10 mouse cellular contexts compared by ENCODE assay signal in genomic region chr9:106353779-106354178, GRCm38 (mm10). TPM values are rescaled to one million over a fixed set of nuclear protein-coding genes. Genes with fewer than 3 reads are reported as not detected.
DNase-seq lines count a peak whose midpoint lies in the region; ATAC-seq and TF ChIP-seq lines count a peak whose summit lies in the region.
"Had no signal": no experiment of that assay in that cellular context is flagged by ENCODE, and none has a peak within 500 bp of the region (broad histone marks: within the 10 kb centered on the region; RNA-seq: fewer than 3 reads in every experiment).

No protein-coding gene starts in this region.

- H3K27me3 ChIP-seq in lung, embryonic 15.5 days = no peaks in the 10 kb centered on the region
- no peaks in the 10 kb centered on the region for H3K27me3 ChIP-seq in liver, embryonic 13.5 days

- H3K27ac ChIP-seq in gastrocnemius, adult 2 months = peak overlapping the region; percentile 6; the same call in 1 of the 2 replicates
- H3K27ac ChIP-seq in lung, embryonic 15.5 days = peak overlapping the region; percentile 8; the same call in 1 of the 2 replicates
- H3K27ac ChIP-seq in brown adipose tissue, adult 24 weeks (replicated peaks; ENCODE audit: low read depth, low read length) = peak overlapping the region; percentile 23; the same call in 1 of the 2 replicates
- H3K27ac ChIP-seq in liver, embryonic 13.5 days = peak overlapping the region; percentile 34; the same call in 1 of the 2 replicates
- H3K27ac ChIP-seq: layer of hippocampus, adult 2 months had no signal

- WGBS in lung, embryonic 15.5 days = 30% methylated on average over 6 of the region's 6 CpGs
- 27% methylated on average over 6 of the region's 6 CpGs for WGBS in liver, embryonic 13.5 days (ENCODE audit: insufficient replicate concordance)

- H3K4me1 ChIP-seq in lung, embryonic 15.5 days = peaks cover 27% of the 10 kb centered on the region
- peaks cover 18% of the 10 kb centered on the region for H3K4me1 ChIP-seq in brown adipose tissue, adult 24 weeks (ENCODE audit: control insufficient read depth, insufficient read depth, insufficient read length, low read length)
- H3K4me1 ChIP-seq in liver, embryonic 13.5 days (replicated peaks) = peaks cover 30% of the 10 kb centered on the region

- H3K9ac ChIP-seq in lung, embryonic 15.5 days = no peak overlapping the region
- H3K9ac ChIP-seq in liver, embryonic 13.5 days = no peak overlapping the region

- no peaks in the 10 kb centered on the region for H3K9me3 ChIP-seq in lung, embryonic 15.5 days
- H3K9me3 ChIP-seq in liver, embryonic 13.5 days (replicated peaks) = no peaks in the 10 kb centered on the region

- no peak for ATAC-seq in lung, embryonic 15.5 days (ENCODE audit: borderline replicate concordance, extremely low read depth, low FRiP score, low TSS enrichment)
- ATAC-seq in liver, embryonic 13.5 days (ENCODE audit: low read depth) = no peak

- H3K4me3 ChIP-seq in gastrocnemius, adult 2 months = no peak overlapping the region
- no peak overlapping the region for H3K4me3 ChIP-seq in lung, embryonic 15.5 days
- H3K4me3 ChIP-seq in brown adipose tissue, adult 24 weeks (ENCODE audit: insufficient read depth, low read depth, low read length) = no peak overlapping the region
- H3K4me3 ChIP-seq in liver, embryonic 13.5 days (replicated peaks) = no peak overlapping the region
- H3K4me3 ChIP-seq: layer of hippocampus, adult 2 months had no signal

- intact Hi-C loops in gastrocnemius, adult 2 months (cut with DNase I) = no loop called here

- no peak for DNase-seq in gastrocnemius, adult 2 months
- DNase-seq in gastrocnemius, postnatal 10 days = no peak
- no peak for DNase-seq in lung, postnatal 4 days
- DNase-seq in liver, embryonic 13.5 days = no peak
- no peak for DNase-seq in right cerebral cortex, postnatal 36 days (ENCODE audit: low spot score in 2 of 2)
- DNase-seq in neural tube, embryonic 10.5 days (ENCODE audit: extremely low spot score, low spot score) = no peak
- DNase-seq: cerebellum, adult 18-20 months had no signal

- TF ChIP-seq CTCF in gastrocnemius, adult 2 months (IDR thresholded peaks at IDR 0.05) = no peak

- no peaks in the 10 kb centered on the region for H3K36me3 ChIP-seq in lung, embryonic 15.5 days
- no peaks in the 10 kb centered on the region for H3K36me3 ChIP-seq in liver, embryonic 13.5 days

- H3K4me2 ChIP-seq in lung, embryonic 15.5 days = no peak overlapping the region
- no peak overlapping the region for H3K4me2 ChIP-seq in liver, embryonic 13.5 days

RNA-seq across cellular contexts. Expression of gene Dusp7, which starts 14.7 kb away (rescaled TPM):
- total RNA-seq in gastrocnemius, adult 2 months (2021) = 10 to 100 TPM; 26.6 to 34.6 TPM
- 10 to 100 TPM; 16.0 to 19.9 TPM for total RNA-seq in gastrocnemius, postnatal 10 days (2021)
- polyA plus RNA-seq in lung, embryonic 15.5 days (2015; fragmentation: Nextera tagmentation; extraction: Ambion mirVana) = 16.5 and 17.5 TPM in 2 replicates
- polyA plus RNA-seq in brown adipose tissue, adult 24 weeks (2012; ENCODE audit: insufficient read depth, insufficient read length, missing spikeins) = 17.5 and 21.8 TPM in 2 replicates
- polyA plus RNA-seq in liver, embryonic 13.5 days (2015; fragmentation: Nextera tagmentation; extraction: Ambion mirVana) = 3.8 and 4.1 TPM in 2 replicates
